Mouse (Mus musculus): ENCODE data around the gene Zcchc3. TPM values are rescaled to one million over a fixed set of nuclear protein-coding genes. Genes with fewer than 3 reads are reported as not detected.
A peak's percentile ranks its signal among the peaks of the same experiment; 100 is the strongest.
"Not testable (repeated sequence)": the region's sequence is repeated elsewhere in the genome, so short reads cannot be mapped to it uniquely, and the experiment has no call there.

Zcchc3 gene
- polyA plus RNA-seq, 1 experiment from 2014 or later, result 42.9 TPM

- DNase-seq (ENCODE audit: low spot score) (no peak), ATAC-seq (ENCODE audit: low FRiP score) (no peak)
- H3K9me3 ChIP-seq (ENCODE audit: control insufficient read depth, low read length), result no peaks in the 10 kb centered on the region
- H3K36me3 ChIP-seq (ENCODE audit: control insufficient read depth, insufficient read depth, low read length), result no peaks in the 10 kb centered on the region
- no peaks in the 10 kb centered on the region for H3K27me3 ChIP-seq (ENCODE audit: control insufficient read depth, insufficient read depth, low read length)
- H3K4me3 ChIP-seq (ENCODE audit: low read depth, low read length), result no peak overlapping the region
- WGBS, result 74% methylated on average over 1 of the region's 1 CpGs
- no peak overlapping the region for H3K9ac ChIP-seq (ENCODE audit: low read depth, low read length)
- no peak overlapping the region for H3K4me2 ChIP-seq (replicated peaks; ENCODE audit: low read depth, low read length)
- no peak overlapping the region for H3K27ac ChIP-seq (ENCODE audit: low read depth, low read length)
- H3K4me1 ChIP-seq (replicated peaks; ENCODE audit: control insufficient read depth, insufficient read depth, low read length), result no peaks in the 10 kb centered on the region
Measured at GRCm38 (mm10) chr2:152438963-152439362, 24.1 kb upstream of the Zcchc3 start.

GRCm38 (mm10) chr2:152436983-152437860 is 22.4 kb upstream of the Zcchc3 start:
- whole genome bisulfite sequencing, result 3% methylated on average over 23 of the region's 23 CpGs

GRCm38 (mm10) chr2:152436405-152436901 is 21.6 kb upstream of the Zcchc3 start:
- DNase-seq (ENCODE audit: low spot score) (no peak), ATAC-seq (ENCODE audit: low FRiP score) (no peak)
- no peaks in the 10 kb centered on the region for H3K4me1 ChIP-seq (replicated peaks; ENCODE audit: control insufficient read depth, insufficient read depth, low read length)
- no peak overlapping the region for H3K4me2 ChIP-seq (replicated peaks; ENCODE audit: low read depth, low read length)
- no peak overlapping the region for H3K9ac ChIP-seq (ENCODE audit: low read depth, low read length)
- H3K4me3 ChIP-seq (ENCODE audit: low read depth, low read length), result no peak overlapping the region
- 81% methylated on average over 7 of the region's 7 CpGs for WGBS
- no peaks in the 10 kb centered on the region for H3K9me3 ChIP-seq (ENCODE audit: control insufficient read depth, low read length)
- H3K27me3 ChIP-seq (ENCODE audit: control insufficient read depth, insufficient read depth, low read length), result no peaks in the 10 kb centered on the region
- no peaks in the 10 kb centered on the region for H3K36me3 ChIP-seq (ENCODE audit: control insufficient read depth, insufficient read depth, low read length)
- no peak overlapping the region for H3K27ac ChIP-seq (ENCODE audit: low read depth, low read length)

More at GRCm38 (mm10) chr2:152436983-152437860, 22.4 kb upstream of the Zcchc3 start:
- Histone ChIP-seq H3K27me3 (ENCODE audit: control insufficient read depth, insufficient read depth, low read length) (no peaks in the 10 kb centered on the region), H3K9me3 (ENCODE audit: control insufficient read depth, low read length) (no peaks in the 10 kb centered on the region), H3K4me3 (ENCODE audit: low read depth, low read length) (peak overlapping the region; percentile 20; the same call in 1 of the 2 replicates), H3K36me3 (ENCODE audit: control insufficient read depth, insufficient read depth, low read length) (no peaks in the 10 kb centered on the region), H3K9ac (ENCODE audit: low read depth, low read length) (peak overlapping the region; percentile 46; the same call in 1 of the 2 replicates), H3K4me1 (replicated peaks; ENCODE audit: control insufficient read depth, insufficient read depth, low read length) (no peaks in the 10 kb centered on the region), H3K4me2 (replicated peaks; ENCODE audit: low read depth, low read length) (peak overlapping the region; percentile 44), H3K27ac (ENCODE audit: low read depth, low read length) (no peak overlapping the region)
- DNase-seq (ENCODE audit: low spot score) (peak; percentile 94), ATAC-seq (ENCODE audit: low FRiP score) (peak; percentile 75)

- DNase-seq (ENCODE audit: low spot score); H3K4me2 ChIP-seq (replicated peaks; ENCODE audit: low read depth, low read length); H3K36me3 ChIP-seq (ENCODE audit: control insufficient read depth, insufficient read depth, low read length); H3K4me3 ChIP-seq (ENCODE audit: low read depth, low read length); H3K27me3 ChIP-seq (ENCODE audit: control insufficient read depth, insufficient read depth, low read length); H3K9ac ChIP-seq (ENCODE audit: low read depth, low read length); H3K4me1 ChIP-seq (replicated peaks; ENCODE audit: control insufficient read depth, insufficient read depth, low read length); H3K9me3 ChIP-seq (ENCODE audit: control insufficient read depth, low read length); ATAC-seq (ENCODE audit: low FRiP score); H3K27ac ChIP-seq (ENCODE audit: low read depth, low read length): not testable (repeated sequence)
- 79% methylated on average over 2 of the region's 2 CpGs for WGBS
Measured at GRCm38 (mm10) chr2:152428481-152428880, 13.7 kb upstream of the Zcchc3 start.

GRCm38 (mm10) chr2:152427493-152427892 is 12.7 kb upstream of the Zcchc3 start:
- ATAC-seq (ENCODE audit: low FRiP score), result no peak
- no peak for DNase-seq (ENCODE audit: low spot score)
- no peak overlapping the region for H3K27ac ChIP-seq (ENCODE audit: low read depth, low read length)
- no peak overlapping the region for H3K4me3 ChIP-seq (ENCODE audit: low read depth, low read length)
- H3K36me3 ChIP-seq (ENCODE audit: control insufficient read depth, insufficient read depth, low read length), result no peaks in the 10 kb centered on the region
- no peaks in the 10 kb centered on the region for H3K9me3 ChIP-seq (ENCODE audit: control insufficient read depth, low read length)
- WGBS, result 3% methylated on average over 11 of the region's 12 CpGs
- no peak overlapping the region for H3K4me2 ChIP-seq (replicated peaks; ENCODE audit: low read depth, low read length)
- H3K9ac ChIP-seq (ENCODE audit: low read depth, low read length), result no peak overlapping the region
- H3K27me3 ChIP-seq (ENCODE audit: control insufficient read depth, insufficient read depth, low read length), result no peaks in the 10 kb centered on the region
- no peaks in the 10 kb centered on the region for H3K4me1 ChIP-seq (replicated peaks; ENCODE audit: control insufficient read depth, insufficient read depth, low read length)

- Histone ChIP-seq H3K4me1 (replicated peaks; ENCODE audit: control insufficient read depth, insufficient read depth, low read length) (peaks cover 7% of the 10 kb centered on the region), H3K4me3 (ENCODE audit: low read depth, low read length) (no peak overlapping the region), H3K4me2 (replicated peaks; ENCODE audit: low read depth, low read length) (no peak overlapping the region), H3K27ac (ENCODE audit: low read depth, low read length) (peak overlapping the region; percentile 95; the same call in 1 of the 2 replicates), H3K27me3 (ENCODE audit: control insufficient read depth, insufficient read depth, low read length) (no peaks in the 10 kb centered on the region), H3K36me3 (ENCODE audit: control insufficient read depth, insufficient read depth, low read length) (no peaks in the 10 kb centered on the region), H3K9ac (ENCODE audit: low read depth, low read length) (no peak overlapping the region), H3K9me3 (ENCODE audit: control insufficient read depth, low read length) (no peaks in the 10 kb centered on the region)
- WGBS, result 93% methylated on average over 3 of the region's 3 CpGs
- ATAC-seq (ENCODE audit: low FRiP score) (no peak), DNase-seq (ENCODE audit: low spot score) (no peak)
Measured at GRCm38 (mm10) chr2:152415786-152416185, 959 bp upstream of the Zcchc3 start.

GRCm38 (mm10) chr2:152415287-152415686 is 460 bp upstream of the Zcchc3 start, which contains the start of gene 6820408C15Rik:
Gene 6820408C15Rik (plus strand): TSS chr2:152415587.
- Histone ChIP-seq H3K4me3 (ENCODE audit: low read depth, low read length) (peak within 1 kb of the TSS; percentile 92), H3K4me1 (replicated peaks; ENCODE audit: control insufficient read depth, insufficient read depth, low read length) (peaks cover 12% of the 10 kb centered on the region), H3K4me2 (replicated peaks; ENCODE audit: low read depth, low read length) (peak within 1 kb of the TSS; percentile 91), H3K36me3 (ENCODE audit: control insufficient read depth, insufficient read depth, low read length) (no peaks in the 10 kb centered on the region), H3K9ac (ENCODE audit: low read depth, low read length) (peak within 1 kb of the TSS; percentile 99), H3K27ac (ENCODE audit: low read depth, low read length) (peak within 1 kb of the TSS; percentile 95), H3K9me3 (ENCODE audit: control insufficient read depth, low read length) (no peaks in the 10 kb centered on the region), H3K27me3 (ENCODE audit: control insufficient read depth, insufficient read depth, low read length) (no peaks in the 10 kb centered on the region)
- WGBS, result 30% methylated on average over 4 of the region's 4 CpGs
- peak; percentile 34 for DNase-seq (ENCODE audit: low spot score)
- ATAC-seq (ENCODE audit: low FRiP score), result no peak

- H3K36me3 ChIP-seq (ENCODE audit: control insufficient read depth, insufficient read depth, low read length), result no peaks in the 10 kb centered on the region
- H3K4me3 ChIP-seq (ENCODE audit: low read depth, low read length), result peak overlapping the region; percentile 92
- WGBS, result under 1% methylated on average over 86 of the region's 86 CpGs
- H3K27me3 ChIP-seq (ENCODE audit: control insufficient read depth, insufficient read depth, low read length), result no peaks in the 10 kb centered on the region
- peak overlapping the region; percentile 99 for H3K9ac ChIP-seq (ENCODE audit: low read depth, low read length)
- H3K4me2 ChIP-seq (replicated peaks; ENCODE audit: low read depth, low read length), result peak overlapping the region; percentile 91
- peak; percentile 30; the same call in 1 of the 2 replicates for ATAC-seq (ENCODE audit: low FRiP score)
- H3K4me1 ChIP-seq (replicated peaks; ENCODE audit: control insufficient read depth, insufficient read depth, low read length), result peaks cover 13% of the 10 kb centered on the region
- peak overlapping the region; percentile 95 for H3K27ac ChIP-seq (ENCODE audit: low read depth, low read length)
- H3K9me3 ChIP-seq (ENCODE audit: control insufficient read depth, low read length), result no peaks in the 10 kb centered on the region
- DNase-seq (ENCODE audit: low spot score), result peak; percentile 72
Measured at GRCm38 (mm10) chr2:152413765-152414584, 852 bp downstream of the Zcchc3 start.
